Mouse (Mus musculus) liver, embryonic 15.5 days (tissue): Measurements from ENCODE around the gene Heatr5b. TPM values are rescaled to one million over a fixed set of nuclear protein-coding genes. Genes with fewer than 3 reads are reported as not detected.
"Not testable (repeated sequence)": the region's sequence is repeated elsewhere in the genome, so short reads cannot be mapped to it uniquely, and the experiment has no call there.

Source experiments
- ATAC-seq: fragments of 200-750 bp; cut with Nextera tagmentation; 2 replicates; pipeline ENCODE4 v1.8.0; 2017; ENCODE audit warnings: moderate number of reproducible peaks, mild to moderate bottlenecking, moderate library complexity; ENCODE audit not compliant: insufficient read depth
- H3K27ac ChIP-seq: fragments of 300-500 bp; sonication (generic); replicated peaks from 2 replicates; pipeline ENCODE4 v1.5.1; 2015; ENCODE audit warnings: mild to moderate bottlenecking, inconsistent platforms
- H3K27me3 ChIP-seq: fragments of 300-500 bp; sonication (generic); 2 replicates; pipeline ENCODE4 v1.6.1; 2015; ENCODE audit warnings: mild to moderate bottlenecking, inconsistent platforms
- H3K36me3 ChIP-seq: fragments of 300-500 bp; sonication (generic); replicated peaks from 2 replicates; pipeline ENCODE4 v1.6.1; 2015; ENCODE audit warnings: moderate library complexity, mild to moderate bottlenecking, inconsistent platforms
- H3K4me1 ChIP-seq: fragments of 300-500 bp; sonication (generic); replicated peaks from 2 replicates; pipeline ENCODE4 v1.6.1; 2015; ENCODE audit warnings: inconsistent platforms
- H3K4me2 ChIP-seq: fragments of 300-500 bp; sonication (generic); 2 replicates; pipeline ENCODE4 v1.6.1; 2015; ENCODE audit warnings: moderate library complexity, mild to moderate bottlenecking, inconsistent platforms
- H3K4me3 ChIP-seq: fragments of 300-500 bp; sonication (generic); replicated peaks from 2 replicates; pipeline ENCODE4 v1.5.1; 2015; ENCODE audit warnings: mild to moderate bottlenecking, inconsistent platforms
- H3K9ac ChIP-seq: fragments of 300-500 bp; sonication (generic); 2 replicates; pipeline ENCODE4 v1.6.1; 2015; ENCODE audit warnings: moderate library complexity, mild to moderate bottlenecking, inconsistent platforms
- H3K9me3 ChIP-seq: fragments of 300-500 bp; sonication (generic); replicated peaks from 2 replicates; pipeline ENCODE4 v1.6.1; 2016; ENCODE audit warnings: inconsistent platforms
- WGBS: fragments of 180-500 bp; shearing (Covaris S2); methylation state at CpG from one replicate; pipeline ENCODE4 v1.1.7; 2015; ENCODE audit warnings: mixed read lengths; ENCODE audit not compliant: insufficient replicate concordance; 5-methylcytosine and 5-hydroxymethylcytosine counted together
- polyA plus RNA-seq: library from polyadenylated mRNA; unstranded; fragments of >200 nt; fragmentation: Nextera tagmentation; extraction: Ambion mirVana; gene quantifications from 2 replicates; pipeline ENCODE4 v1.2.1, GENCODE M21; 2015

The Heatr5b gene
- polyA plus RNA-seq, 1 experiment from 2014 or later, result 3.7 TPM

DNA sequence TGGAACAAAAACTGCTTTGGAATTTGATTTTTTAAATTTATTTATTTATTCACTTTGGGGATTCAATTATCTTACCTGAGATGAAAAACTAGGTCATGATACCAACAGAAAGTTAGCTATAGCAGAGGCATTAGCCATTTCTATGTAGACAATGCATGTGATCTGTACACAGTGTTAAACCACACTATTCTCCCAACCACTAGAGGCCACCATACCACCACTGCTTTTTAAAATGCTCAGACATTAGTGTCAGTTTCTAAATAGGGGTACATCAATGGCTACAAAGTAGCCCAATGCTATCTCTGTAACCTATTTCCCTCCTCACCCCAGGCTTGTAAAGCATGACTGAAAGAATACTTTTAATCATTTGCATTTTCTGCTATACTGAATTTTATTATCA is 26.1 kb downstream of the Heatr5b start:
- Histone ChIP-seq H3K36me3 (peaks cover 23% of the 10 kb centered on the region), H3K27ac (no peak overlapping the region), H3K27me3 (no peaks in the 10 kb centered on the region), H3K4me1 (no peaks in the 10 kb centered on the region), H3K4me3 (no peak overlapping the region), H3K4me2 (no peak overlapping the region), H3K9me3 (no peaks in the 10 kb centered on the region), H3K9ac (no peak overlapping the region)
- ATAC-seq, result no peak

DNA sequence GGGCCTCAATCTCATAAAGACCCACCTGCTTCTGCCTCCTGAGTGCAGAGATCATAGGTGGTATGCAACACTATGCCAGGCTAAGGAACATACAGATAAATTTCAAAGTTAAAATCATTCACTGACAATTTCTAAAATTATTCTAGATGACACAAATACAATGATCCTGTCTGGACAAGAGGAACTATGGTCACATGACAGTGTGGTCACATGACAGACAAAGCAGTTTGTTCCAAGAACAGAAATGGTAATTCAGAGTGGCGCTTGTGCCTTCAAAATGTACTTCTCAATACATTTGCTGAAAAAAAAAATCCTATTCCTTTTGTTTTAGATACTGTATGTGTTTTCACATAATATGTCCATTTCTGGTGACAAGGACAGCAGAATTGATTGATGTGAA is 37.9 kb downstream of the Heatr5b start:
- Histone ChIP-seq H3K27me3 (no peaks in the 10 kb centered on the region), H3K4me1 (no peaks in the 10 kb centered on the region), H3K4me2 (no peak overlapping the region), H3K36me3 (peaks cover 32% of the 10 kb centered on the region), H3K27ac (no peak overlapping the region), H3K9ac (no peak overlapping the region), H3K9me3 (no peaks in the 10 kb centered on the region), H3K4me3 (no peak overlapping the region)
- ATAC-seq, result no peak
- WGBS, result 84% methylated on average over 1 of the region's 1 CpGs

DNA sequence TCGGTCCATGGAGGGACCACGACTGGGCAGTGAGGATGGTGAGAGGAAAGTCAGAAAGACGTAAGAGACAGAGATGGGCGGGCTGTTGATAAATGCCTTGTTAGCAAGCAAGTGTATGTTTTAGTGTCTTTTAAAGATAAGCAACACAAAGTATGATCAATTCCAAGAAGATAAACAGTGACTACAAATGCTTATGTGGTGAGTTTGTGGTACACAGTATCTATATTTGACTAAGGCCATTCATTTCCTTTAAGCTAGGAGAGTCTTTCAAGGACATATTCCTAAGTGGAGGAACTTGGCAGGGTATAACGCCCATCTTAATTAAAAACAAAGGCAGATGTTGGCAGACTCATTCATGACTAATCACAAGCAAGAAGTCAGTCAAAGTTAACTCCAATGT is 40.8 kb downstream of the Heatr5b start:
- H3K9ac ChIP-seq, result no peak overlapping the region
- peaks cover 26% of the 10 kb centered on the region for H3K36me3 ChIP-seq
- no peak overlapping the region for H3K4me2 ChIP-seq
- no peaks in the 10 kb centered on the region for H3K9me3 ChIP-seq
- WGBS, result 35% methylated on average over 5 of the region's 5 CpGs
- no peaks in the 10 kb centered on the region for H3K4me1 ChIP-seq
- no peaks in the 10 kb centered on the region for H3K27me3 ChIP-seq
- no peak overlapping the region for H3K4me3 ChIP-seq
- no peak for ATAC-seq
- no peak overlapping the region for H3K27ac ChIP-seq

DNA sequence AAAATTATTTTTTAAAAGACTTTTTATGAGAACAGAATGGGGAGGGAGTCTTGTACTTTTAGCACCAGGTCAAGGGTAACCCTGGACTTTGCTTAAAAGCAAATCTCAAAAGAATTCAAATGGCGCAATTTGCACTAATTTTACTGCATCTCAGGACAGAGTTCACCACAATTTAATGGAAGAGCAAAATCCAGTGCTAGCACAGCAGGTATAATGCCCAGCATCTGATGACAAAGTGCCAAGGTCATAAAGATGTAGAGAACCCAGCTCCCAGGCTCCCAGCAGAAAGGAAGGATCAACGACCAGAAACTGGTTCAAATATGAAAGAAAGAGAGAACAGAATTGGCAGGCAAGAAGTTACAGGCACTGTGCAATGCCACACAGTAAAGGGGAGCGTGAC is 43.0 kb downstream of the Heatr5b start:
- Histone ChIP-seq H3K36me3 (peaks cover 30% of the 10 kb centered on the region), H3K9me3 (no peaks in the 10 kb centered on the region), H3K9ac (no peak overlapping the region), H3K27me3 (no peaks in the 10 kb centered on the region), H3K4me1 (no peaks in the 10 kb centered on the region), H3K27ac (no peak overlapping the region), H3K4me2 (no peak overlapping the region), H3K4me3 (no peak overlapping the region)
- ATAC-seq, result no peak
- WGBS, result 70% methylated on average over 3 of the region's 3 CpGs

DNA sequence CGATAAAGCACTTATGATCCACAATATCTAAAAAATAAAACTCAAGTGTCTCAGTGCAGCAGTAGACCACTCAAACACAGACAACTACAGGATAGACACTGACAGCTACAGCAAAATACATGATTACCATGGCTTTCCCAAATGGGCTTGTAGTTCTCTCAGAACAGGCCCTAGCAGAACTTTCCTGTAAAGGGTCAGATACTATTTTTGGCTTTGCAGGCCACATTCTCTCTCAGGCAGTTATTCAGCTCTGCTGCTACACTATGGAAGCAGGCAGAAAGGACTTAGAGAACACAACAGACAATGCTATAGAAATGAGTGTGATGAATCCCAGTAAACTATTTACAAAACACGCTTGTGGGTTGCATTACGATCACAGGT is 43.5 kb downstream of the Heatr5b start:
- ATAC-seq, result no peak
- Histone ChIP-seq H3K9ac (no peak overlapping the region), H3K4me3 (no peak overlapping the region), H3K36me3 (peaks cover 30% of the 10 kb centered on the region), H3K27me3 (no peaks in the 10 kb centered on the region), H3K27ac (no peak overlapping the region), H3K4me1 (no peaks in the 10 kb centered on the region), H3K4me2 (no peak overlapping the region), H3K9me3 (no peaks in the 10 kb centered on the region)
- WGBS, result 80% methylated on average over 3 of the region's 3 CpGs

DNA sequence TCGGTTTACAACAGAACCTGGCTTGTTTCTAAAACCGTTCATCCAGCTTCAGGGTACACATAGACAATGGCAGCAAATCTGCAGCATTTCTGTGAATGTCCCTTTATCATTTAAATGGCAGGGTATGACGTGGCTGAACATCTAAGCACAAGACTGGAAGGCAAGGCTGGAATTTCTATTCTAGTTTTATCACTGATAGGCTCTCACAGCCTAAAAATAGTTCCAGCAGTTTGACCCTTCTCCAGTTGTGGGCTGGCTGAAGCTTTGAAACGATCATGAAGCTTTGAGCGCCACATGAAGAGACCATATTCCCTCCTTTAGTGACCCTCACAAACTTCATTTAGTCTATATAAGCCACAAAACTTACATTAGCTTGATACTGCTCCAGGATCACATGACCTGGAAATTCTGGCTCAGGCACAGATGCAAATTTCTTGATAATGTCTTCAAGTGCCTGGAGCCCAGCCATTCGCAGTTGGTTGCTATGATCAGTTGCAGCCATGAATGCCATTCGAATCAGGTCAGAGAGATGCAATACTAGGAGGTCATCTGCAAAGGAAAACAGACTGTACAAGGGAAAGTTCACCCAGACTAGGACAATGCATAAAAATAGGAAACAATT is 44.0 kb downstream of the Heatr5b start:
- no peak overlapping the region for H3K4me3 ChIP-seq
- no peak overlapping the region for H3K27ac ChIP-seq
- no peak for ATAC-seq
- H3K4me1 ChIP-seq, result no peaks in the 10 kb centered on the region
- H3K9ac ChIP-seq, result no peak overlapping the region
- H3K27me3 ChIP-seq, result no peaks in the 10 kb centered on the region
- no peaks in the 10 kb centered on the region for H3K9me3 ChIP-seq
- no peak overlapping the region for H3K4me2 ChIP-seq
- H3K36me3 ChIP-seq, result peaks cover 25% of the 10 kb centered on the region
- 64% methylated on average over 7 of the region's 7 CpGs for WGBS

DNA sequence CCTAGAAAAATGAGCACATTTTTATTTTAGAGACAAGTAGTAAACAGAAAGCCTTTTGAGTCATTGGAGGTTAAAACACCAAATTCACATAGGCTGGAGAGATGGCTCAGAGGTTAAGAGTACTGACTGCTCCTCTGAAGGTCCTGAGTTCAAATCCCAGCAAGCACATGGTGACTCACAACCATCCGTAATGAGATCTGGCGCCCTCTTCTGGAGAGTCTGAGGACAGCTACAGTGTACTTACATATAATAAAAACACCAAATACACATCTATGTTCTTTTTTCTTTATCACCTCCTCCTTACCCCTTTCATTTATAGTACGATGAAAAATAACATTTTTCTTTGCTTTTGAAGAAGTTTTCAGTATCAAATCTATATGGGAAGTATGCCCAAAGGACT is 46.9 kb downstream of the Heatr5b start:
- not testable (repeated sequence) for H3K4me2 ChIP-seq, H3K4me1 ChIP-seq, H3K27me3 ChIP-seq, H3K9ac ChIP-seq, H3K9me3 ChIP-seq, H3K4me3 ChIP-seq, H3K27ac ChIP-seq, ATAC-seq
- 59% methylated on average over 3 of the region's 3 CpGs for WGBS
- H3K36me3 ChIP-seq, result peaks cover 16% of the 10 kb centered on the region

DNA sequence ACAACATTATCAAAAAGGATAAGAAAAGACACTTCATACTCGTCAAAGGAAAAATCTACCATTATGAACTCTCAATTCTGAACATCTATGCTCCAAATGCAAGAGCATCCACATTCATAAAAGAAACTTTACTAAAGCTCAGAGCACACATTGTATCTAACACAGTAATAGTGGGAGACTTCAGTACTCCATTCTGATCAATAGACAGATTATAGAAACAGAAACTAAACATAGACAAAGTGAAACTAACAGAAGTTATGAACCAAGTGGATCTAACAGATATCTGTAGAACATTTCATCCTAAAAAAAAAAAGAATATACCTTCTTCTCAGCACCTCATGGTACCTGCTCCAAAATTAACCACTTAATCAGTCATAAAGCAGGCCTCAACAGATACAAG is 56.4 kb downstream of the Heatr5b start:
- no peak overlapping the region for H3K27ac ChIP-seq
- H3K4me2 ChIP-seq, result no peak overlapping the region
- H3K9ac ChIP-seq, result no peak overlapping the region
- H3K4me1 ChIP-seq, result no peaks in the 10 kb centered on the region
- no peak for ATAC-seq
- H3K27me3 ChIP-seq, result no peaks in the 10 kb centered on the region
- H3K36me3 ChIP-seq, result no peaks in the 10 kb centered on the region
- no peak overlapping the region for H3K4me3 ChIP-seq
- WGBS, result 69% methylated on average over 1 of the region's 1 CpGs
- no peaks in the 10 kb centered on the region for H3K9me3 ChIP-seq

DNA sequence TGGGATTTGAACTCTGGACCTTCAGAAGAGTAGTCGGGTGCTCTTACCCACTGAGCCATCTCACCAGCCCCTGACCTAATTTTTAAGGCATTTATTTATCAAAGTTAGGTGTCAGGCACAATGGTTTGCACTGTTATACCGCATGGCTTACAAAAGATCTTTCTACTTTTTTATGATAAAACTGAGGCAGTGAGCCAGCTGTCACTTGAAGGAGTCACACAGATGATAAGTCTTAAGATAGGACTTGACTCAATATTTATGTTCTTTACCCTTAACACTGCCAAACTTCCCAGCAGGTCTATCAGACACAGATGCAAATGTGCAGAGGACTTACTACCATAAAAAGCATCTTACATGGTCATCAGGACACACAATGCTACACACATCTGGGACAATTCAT is 62.8 kb downstream of the Heatr5b start:
- Histone ChIP-seq H3K27me3 (no peaks in the 10 kb centered on the region), H3K4me3 (no peak overlapping the region), H3K4me2 (no peak overlapping the region), H3K9ac (no peak overlapping the region), H3K27ac (no peak overlapping the region), H3K36me3 (peaks cover 6% of the 10 kb centered on the region; the same call in 1 of the 2 replicates), H3K9me3 (no peaks in the 10 kb centered on the region), H3K4me1 (no peaks in the 10 kb centered on the region)
- ATAC-seq, result no peak
- 73% methylated on average over 2 of the region's 2 CpGs for WGBS

DNA sequence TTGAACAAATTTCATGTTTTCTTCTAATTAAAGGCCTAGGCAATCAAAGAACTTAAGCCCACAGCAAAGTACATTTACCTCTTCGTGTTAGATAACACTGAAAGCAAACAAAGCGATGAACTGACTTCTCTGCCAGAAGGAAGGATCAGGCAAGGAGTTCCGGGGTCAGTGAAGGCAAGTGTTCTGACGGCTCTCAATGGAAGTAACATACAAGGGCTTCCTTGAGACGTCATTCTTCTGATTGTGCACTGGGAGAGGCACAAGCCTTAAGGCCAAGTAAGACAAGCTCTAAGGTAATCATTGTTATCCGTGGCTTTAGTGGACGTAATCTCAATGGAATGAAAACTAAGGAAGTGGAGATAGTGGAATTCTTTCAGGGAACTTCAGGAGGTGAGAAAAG is 64.2 kb downstream of the Heatr5b start:
- Histone ChIP-seq H3K9me3 (no peaks in the 10 kb centered on the region), H3K4me3 (no peak overlapping the region), H3K4me2 (no peak overlapping the region), H3K9ac (no peak overlapping the region), H3K27me3 (no peaks in the 10 kb centered on the region), H3K36me3 (peaks cover 13% of the 10 kb centered on the region), H3K4me1 (no peaks in the 10 kb centered on the region), H3K27ac (no peak overlapping the region)
- ATAC-seq, result no peak
- WGBS, result 65% methylated on average over 7 of the region's 7 CpGs

DNA sequence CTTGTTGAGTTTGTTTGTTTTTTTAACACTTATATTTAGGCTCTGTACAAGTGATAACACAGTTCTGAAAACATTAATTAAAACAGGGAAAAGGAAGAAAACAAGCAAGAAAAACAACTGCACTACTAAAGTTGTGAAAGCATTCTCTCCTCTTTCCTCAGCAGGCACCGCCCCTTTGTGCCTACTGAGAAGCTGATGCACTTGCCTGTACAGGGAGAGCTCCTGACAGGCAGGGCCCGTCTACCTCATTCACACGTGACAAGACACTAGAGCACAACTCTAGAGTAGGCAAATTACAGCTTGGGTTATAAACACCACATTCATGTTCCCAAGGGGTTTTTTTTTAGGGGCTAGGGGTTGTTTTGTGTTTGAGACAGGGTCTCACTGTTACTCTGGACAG is 65.8 kb downstream of the Heatr5b start:
- 73% methylated on average over 3 of the region's 3 CpGs for WGBS
- peaks cover 17% of the 10 kb centered on the region for H3K36me3 ChIP-seq

DNA sequence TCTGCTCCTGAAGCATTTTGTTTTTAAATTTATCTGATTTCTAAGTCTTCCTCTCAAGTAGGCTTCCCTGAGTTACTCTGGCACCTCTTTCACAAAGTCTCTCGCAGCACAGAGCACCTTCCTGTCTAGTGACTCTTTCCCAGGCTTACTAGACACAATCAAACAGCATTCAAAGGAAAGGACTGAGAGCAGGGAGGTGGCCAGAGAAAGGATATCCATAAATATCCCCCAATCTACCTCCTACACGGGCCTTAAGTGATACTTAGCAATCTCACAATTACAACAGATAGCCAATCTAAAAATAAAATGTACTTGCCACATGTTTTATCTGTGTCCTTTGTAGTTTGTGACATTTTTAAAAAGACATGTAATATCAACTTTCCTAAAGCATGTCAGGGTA is 66.2 kb downstream of the Heatr5b start:
- Histone ChIP-seq H3K27ac (no peak overlapping the region), H3K4me3 (no peak overlapping the region), H3K9me3 (no peaks in the 10 kb centered on the region), H3K36me3 (peaks cover 20% of the 10 kb centered on the region), H3K27me3 (no peaks in the 10 kb centered on the region), H3K4me1 (no peaks in the 10 kb centered on the region), H3K9ac (no peak overlapping the region), H3K4me2 (no peak overlapping the region)
- no peak for ATAC-seq
- 51% methylated on average over 2 of the region's 2 CpGs for WGBS

More for the DNA sequence above, 65.8 kb downstream of the Heatr5b start:
- Histone ChIP-seq H3K4me2 (no peak overlapping the region), H3K4me3 (no peak overlapping the region), H3K4me1 (no peaks in the 10 kb centered on the region), H3K9me3 (no peaks in the 10 kb centered on the region), H3K27ac (no peak overlapping the region), H3K27me3 (no peaks in the 10 kb centered on the region), H3K9ac (no peak overlapping the region)
- no peak for ATAC-seq
